Mouse (Mus musculus) c-Kit-positive CD71-positive TER-119-positive erythroid progenitor cells, embryonic 14.5 days (primary cell): ENCODE results near the gene E030018B13Rik.

Experiments used
- DNase-seq: peaks from one replicate; pipeline ENCODE4 v3.0.0-alpha.2; 2013; ENCODE audit warnings: low spot score

The E030018B13Rik gene

DNA sequence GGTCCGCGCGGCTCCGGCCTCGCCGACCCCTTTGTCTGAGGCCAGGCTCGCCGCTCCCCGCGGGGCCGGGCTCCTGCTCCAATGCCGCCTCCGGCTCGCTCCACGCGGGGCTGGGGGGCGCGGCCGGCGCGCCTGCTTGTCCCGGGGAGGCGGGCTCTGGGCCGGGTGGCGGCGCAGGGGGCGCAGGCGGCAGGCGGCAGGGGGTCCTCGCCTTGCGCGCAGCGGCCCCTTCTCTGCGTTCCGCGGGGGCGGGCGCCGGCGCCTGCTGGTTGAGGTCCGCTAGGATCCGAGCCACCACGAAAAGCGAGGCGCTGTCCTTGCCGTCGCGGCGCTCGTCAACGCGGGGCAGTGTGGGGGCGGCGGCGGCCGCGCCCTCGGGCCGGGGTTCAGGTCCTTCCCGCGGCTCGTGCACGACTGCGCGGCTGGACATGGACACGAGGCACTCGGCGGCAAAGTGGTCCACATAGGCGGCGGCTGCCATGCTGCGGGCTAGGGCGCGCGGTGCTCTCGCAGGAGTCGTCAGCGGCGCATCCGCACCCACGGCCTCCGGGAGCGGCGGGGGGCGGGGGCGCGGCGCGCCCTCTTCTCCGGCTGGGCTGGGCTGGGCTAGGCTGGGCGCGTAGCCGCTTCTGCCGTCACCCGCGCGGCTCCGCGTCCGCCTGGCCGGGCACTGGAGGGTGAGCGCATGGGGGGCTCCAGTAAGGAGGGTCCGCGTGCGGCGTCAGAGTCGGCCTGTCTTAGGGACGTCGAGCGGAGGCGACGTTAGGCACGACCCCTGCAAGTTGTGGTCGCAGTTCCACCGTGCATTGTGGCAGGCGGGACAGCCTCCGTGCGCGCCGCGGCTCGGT is 21.6 kb downstream of the E030018B13Rik start:
- no peak for DNase-seq

DNA sequence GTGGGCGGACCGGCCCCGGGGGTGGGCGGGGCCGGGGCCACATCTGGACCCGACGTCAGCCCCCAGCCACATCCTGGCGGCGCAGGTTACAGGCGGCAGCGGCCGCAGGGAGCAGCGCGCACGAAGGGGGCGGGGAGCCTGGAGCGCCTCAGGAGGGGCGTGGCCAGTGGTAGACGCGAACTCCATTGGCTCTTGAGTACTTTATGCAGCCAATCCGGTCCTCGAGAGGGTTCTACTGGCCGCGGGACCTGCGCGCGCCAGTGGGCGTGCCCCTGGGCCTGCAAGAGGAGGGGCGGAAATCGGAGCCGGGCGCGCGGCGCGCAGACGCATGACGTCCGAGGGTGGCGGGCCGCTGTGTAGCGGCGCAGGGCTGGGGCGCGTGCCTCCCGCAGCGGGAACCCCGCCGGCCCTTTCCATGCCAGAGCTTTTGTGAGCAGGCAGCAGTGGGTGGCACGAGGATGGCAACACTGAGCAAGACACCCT is 22.3 kb downstream of the E030018B13Rik start, which contains the start of gene Klf13:
Gene Klf13 (minus strand): TSS at position 2 of the 483 bp plus-strand sequence.
- peak; percentile 98 for DNase-seq

DNA sequence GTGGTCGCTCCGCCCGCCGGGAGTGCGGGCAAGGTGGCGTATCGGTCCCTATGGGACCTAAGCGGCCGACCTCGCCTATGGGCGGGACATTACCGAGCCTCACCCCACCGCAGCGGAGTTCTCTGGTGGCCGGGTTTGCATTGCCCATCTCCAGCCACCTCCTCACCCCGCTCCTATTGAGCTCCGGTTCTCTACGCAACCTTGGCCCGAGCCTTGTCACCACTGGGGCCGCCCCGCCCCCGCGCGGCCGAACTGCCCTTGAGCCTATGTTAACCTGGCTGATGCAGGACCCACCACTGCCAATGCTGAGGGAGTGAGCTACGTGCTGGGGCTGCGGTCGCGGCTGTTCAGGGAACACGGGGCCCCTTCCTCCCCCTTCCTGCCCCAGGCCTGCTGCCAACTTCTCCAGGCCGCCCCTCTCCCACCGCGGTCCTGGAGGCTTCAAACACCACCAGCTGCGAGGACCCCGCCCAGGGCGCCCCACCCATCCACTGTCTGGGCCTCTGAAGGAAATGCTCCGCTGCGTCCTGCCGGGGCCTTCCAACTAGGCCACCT is 22.8 kb downstream of the E030018B13Rik start:
- DNase-seq: peak; percentile 66

- DNase-seq: no peak
These were observed 23.7 kb downstream of the E030018B13Rik start for GRCm38 (mm10) chr7:63940321-63940720.

- DNase-seq: no peak
These were observed 24.4 kb downstream of the E030018B13Rik start for GRCm38 (mm10) chr7:63941050-63941449.

GRCm38 (mm10) chr7:63941501-63941900 is 24.8 kb downstream of the E030018B13Rik start:
- peak; percentile 75 for DNase-seq

DNA sequence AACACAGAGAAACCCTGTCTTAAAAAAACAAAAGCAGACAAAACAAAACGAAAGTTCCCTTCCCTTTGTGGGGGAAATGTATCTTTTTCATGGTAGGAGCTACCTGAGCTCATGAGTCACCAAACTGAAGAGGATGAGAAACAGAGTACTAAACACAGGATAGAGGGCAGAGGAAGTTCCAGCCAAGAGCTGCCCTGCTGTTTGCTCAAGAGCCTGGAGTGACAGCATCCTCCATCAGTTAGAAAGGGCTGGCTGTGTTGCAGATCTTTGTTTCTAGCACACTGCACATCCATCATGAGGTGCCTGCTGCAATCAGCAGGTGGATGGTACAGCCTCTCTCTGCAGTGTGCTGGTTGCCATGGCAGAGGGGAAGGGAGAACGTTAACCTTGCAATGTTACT is 27.3 kb downstream of the E030018B13Rik start:
- no peak for DNase-seq

DNA sequence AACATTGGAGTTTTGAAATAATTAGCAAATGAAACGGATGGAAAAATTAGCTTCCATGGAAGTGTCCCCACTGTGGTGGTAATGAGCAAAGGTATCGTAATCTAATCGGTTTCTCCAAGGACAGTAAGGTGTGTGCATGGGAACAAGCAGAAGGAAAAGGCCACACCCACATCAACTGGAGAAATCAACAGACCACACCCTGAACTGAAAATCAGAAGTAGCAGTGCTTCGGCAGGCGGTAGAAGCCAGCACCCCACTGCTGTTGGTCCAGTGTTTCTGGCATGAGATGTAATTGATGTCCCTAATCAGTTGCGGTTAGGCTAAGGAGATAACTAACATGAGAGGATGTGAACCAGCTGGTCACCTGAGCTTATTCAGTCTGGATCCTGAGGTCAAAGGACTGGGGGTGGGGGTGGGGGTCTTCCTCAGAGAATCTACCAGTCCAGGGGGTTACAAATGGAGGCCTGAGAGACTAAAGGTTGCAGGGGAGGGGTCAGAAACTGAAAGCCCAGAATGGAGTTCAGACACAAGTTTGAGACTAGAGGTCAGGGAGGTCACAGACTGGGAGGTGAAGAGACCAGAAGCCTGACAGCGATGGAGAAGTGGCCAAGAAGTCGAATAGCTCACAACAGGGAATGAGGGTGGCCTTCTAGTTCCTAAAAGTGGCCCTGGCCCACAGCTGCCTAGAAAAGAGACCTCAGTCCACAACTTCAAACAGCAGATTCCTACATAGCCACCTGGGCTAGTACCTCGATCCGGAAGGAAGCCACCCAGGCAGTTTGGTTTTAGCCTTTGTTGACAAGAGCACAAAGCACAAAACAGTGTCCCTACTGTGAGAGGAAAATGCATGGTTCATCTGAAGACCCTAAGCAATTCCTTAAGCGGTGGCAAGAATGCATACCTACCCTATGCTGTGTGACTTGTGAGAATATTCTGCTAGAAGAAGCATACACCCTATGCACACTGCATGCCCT is 31.1 kb downstream of the E030018B13Rik start:
- DNase-seq: no peak

- no peak for DNase-seq
These were observed 32.5 kb downstream of the E030018B13Rik start for GRCm38 (mm10) chr7:63949176-63949575.

GRCm38 (mm10) chr7:63950931-63951607 is 34.4 kb downstream of the E030018B13Rik start:
- no peak for DNase-seq

DNA sequence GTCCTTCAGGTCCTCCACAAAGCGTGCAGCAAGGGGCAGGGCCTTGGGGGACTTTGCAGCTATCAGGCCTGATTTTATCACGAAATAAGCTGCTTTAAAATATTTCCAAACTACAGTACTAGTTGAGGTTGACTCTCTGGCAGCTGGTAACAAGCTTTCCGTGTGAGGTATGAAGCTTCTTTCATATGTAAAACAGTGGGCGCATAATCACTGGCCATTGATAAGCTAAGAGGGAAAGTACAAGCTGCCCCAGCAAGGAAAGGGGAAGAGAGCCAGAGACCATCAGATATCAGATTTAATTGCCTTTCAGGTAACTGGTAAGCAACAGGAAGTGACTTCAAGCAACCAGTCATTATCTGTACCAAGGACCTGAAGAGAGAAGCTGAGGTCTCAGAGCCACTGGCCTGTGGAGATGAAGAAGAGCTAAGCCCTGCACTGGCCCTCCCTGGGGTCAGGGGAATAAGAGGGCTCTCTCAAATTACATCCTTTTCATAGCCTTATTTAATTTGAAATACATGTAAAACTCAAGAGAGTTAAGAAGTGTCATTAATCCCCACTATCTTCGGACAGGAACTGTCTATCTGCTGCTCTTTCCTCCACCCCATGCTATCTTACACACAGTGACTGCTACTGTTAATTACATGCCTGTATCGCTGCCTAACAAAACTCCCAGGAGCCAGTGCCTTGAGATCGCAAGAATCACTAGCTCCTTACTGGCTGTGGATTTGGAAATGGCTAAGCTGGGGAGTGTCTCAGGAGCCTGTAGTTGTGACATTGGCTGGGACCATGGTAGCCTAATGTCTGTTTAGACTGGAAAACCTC is 35.6 kb downstream of the E030018B13Rik start:
- no peak for DNase-seq

- DNase-seq: no peak
These were observed 38.8 kb downstream of the E030018B13Rik start for GRCm38 (mm10) chr7:63955440-63955839.

GRCm38 (mm10) chr7:63956138-63956823 is 39.6 kb downstream of the E030018B13Rik start:
- DNase-seq: peak; percentile 82

- DNase-seq: no peak
These were observed 40.5 kb downstream of the E030018B13Rik start for GRCm38 (mm10) chr7:63956981-63957713.

GRCm38 (mm10) chr7:63957872-63958640 is 41.4 kb downstream of the E030018B13Rik start:
- DNase-seq: no peak

GRCm38 (mm10) chr7:63963632-63964031 is 47.0 kb downstream of the E030018B13Rik start:
- DNase-seq: no peak

DNA sequence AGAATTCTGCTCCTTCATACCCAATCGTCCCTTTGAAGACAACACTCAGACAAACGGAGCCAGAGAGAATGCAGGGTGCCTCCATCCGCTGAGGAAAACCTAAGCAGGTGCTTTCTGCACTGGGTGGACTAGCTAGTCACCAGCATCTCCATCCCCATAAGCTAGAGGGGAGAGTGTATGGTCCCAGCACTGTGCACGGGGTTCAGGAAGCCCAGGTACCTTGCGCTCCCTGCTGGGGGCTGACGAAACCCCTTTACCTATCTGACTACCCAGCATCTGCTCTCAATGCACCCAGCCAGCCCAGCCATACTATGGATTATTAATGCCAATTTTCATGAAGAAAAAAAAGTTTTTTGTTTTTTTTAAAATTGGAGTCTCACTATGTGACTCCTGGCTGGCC is 47.5 kb downstream of the E030018B13Rik start:
- DNase-seq: no peak

GRCm38 (mm10) chr7:63965135-63965534 is 48.5 kb downstream of the E030018B13Rik start:
- DNase-seq: no peak
